Mouse (Mus musculus): ENCODE results near the gene Pou3f1.

Gene Pou3f1

DNA sequence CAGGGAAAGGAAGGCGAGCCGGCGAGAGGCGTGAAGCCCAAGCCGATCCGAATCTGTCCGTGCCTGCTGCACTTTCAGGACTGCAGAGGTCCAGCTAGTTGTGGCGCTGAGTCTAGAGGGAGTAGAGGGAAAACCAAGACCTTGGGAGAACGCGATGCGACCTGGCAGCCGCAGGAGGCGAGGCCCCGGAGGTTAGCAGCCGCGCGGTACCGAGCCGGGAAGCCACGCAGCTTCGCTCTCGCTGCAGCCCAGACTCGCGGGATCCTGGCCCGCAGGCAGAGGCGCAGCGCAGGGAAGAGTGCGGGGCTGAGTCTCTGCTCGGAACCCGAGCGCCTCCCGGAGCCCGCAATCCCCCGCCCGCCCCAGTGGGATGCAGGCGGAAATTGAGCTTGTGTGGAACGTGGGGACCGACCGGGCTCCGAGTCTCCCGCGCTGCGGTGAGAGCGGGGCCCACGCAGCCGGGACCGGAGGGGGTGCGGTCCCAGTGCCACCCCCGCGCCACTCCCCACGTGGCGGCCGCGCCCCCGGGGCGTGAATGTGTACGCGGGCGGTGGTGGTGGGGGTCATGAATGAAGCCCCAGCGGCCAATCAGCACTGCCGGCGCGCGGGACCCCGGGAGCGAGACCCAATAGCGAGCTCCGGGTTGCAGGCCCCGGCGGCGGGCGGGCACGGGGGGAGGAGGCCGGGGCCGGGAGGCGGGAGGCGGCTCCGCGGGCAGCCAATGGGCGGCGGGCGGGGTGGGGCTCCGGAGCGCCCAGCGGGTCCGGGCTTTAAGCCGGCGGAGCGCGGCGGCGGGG lies 445 bp downstream of the Pou3f1 start:
- DNase-seq (ENCODE audit: low read depth, low spot score), result peak; percentile 65

DNA sequence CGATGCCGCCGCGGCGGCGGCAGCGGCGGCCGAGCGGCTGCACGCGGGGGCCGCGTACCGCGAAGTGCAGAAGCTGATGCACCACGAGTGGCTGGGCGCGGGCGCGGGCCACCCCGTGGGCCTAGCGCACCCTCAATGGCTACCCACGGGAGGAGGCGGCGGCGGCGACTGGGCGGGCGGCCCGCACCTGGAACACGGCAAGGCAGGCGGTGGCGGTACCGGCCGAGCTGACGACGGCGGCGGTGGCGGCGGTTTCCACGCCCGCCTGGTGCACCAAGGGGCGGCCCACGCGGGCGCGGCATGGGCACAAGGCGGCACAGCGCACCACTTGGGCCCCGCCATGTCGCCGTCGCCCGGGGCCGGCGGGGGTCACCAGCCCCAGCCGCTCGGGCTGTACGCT lies 1.2 kb downstream of the Pou3f1 start:
- peak; percentile 34 for DNase-seq (ENCODE audit: low read depth, low spot score)

DNA sequence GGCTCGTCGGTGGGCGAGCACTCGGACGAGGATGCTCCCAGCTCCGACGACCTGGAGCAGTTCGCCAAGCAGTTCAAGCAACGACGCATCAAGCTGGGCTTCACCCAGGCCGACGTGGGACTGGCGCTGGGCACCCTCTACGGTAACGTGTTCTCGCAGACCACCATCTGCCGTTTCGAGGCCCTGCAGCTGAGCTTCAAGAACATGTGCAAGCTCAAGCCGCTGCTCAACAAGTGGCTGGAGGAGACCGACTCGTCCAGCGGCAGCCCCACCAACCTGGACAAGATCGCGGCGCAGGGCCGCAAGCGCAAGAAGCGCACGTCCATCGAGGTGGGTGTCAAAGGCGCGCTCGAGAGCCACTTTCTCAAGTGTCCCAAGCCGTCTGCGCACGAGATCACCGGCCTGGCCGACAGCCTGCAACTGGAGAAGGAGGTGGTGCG lies 1.8 kb downstream of the Pou3f1 start:
- DNase-seq (ENCODE audit: low read depth, low spot score), result peak; percentile 17

DNA sequence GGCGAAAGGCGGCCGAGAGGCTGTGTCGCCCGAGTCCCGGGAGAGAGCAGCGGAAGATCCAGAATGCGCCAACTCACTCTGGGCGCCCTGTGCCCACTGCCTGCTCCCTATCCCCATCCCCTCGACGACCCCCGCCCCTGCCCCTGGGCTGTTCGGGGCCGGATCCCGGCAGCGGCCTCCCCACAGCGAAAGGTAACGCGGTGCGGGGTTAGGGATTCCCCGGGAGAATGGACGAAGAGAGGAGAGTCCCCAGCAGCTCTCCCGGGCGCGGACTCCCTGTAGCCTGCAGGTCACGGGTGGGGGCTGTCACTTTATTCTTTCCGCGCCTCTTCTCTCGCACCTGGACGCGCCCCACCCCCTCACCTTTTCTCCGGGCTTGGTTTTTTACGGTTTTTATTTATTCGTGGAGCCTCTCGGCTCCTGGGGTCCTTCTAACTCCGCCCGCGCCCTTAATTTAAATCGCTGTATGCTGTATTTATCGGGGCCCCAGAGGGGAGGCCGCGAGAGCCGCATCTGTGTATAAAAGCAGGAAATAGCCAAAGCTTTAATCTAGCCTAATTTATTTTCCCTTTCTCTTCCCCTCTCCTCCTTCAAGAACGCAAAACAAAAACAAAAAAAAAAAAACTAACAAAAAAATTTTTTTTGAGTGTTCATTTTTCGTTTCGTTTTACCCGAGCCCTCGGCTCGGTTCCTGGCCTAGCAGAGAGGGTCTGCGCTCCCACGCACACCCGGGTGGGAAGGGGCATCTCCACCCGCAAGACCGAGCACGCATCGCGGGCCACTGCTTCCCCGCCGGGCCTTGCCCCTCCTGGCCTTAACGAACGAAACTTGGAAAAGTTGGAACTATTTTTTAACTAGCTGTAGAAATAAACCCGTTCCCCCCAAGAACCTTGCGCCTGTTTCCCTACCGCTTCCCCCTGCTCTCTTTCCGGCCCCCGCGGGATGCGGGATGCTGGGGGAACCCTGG lies 2.9 kb downstream of the Pou3f1 start:
- DNase-seq (ENCODE audit: low read depth, low spot score), result no peak

DNA sequence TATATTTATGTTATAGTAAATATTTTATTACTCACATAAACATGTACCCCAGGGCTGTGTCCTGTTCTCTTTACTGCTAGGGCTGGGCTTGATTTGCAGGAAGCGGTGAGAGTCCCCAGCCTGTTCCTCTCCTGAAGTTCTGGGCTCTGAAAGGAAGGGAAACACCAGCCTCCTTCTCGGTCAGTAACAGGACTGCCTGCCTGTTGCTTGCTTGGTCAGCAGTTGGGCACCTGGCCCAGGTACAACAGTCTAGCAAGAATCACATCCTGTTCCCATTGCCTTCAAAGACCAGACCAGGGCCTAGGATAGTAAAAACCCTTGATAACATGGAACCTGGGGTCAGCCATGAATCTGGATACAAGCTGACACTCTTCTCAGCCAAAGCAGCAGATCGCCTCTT lies 4.0 kb downstream of the Pou3f1 start:
- DNase-seq (ENCODE audit: low read depth, low spot score), result no peak

DNA sequence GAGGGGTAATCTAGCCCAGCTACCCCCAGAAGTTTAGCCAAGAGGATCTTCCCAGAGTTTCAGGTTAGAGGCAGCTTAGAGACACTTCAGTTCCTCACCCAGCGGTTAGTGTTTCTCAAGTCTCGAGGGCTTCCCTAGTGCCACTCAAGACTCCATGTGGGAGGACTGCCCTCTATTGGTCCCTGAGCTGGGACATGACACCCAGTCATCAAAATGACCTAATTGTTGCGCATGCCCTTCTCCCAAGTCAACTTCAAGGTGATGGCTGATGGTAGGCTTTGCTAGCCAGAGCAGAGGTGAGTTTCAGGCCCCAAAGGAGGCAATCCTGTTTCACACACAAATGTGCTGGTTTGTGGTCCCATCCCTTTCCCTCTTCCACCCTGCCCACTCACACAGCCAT lies 6.4 kb downstream of the Pou3f1 start:
- DNase-seq (ENCODE audit: low read depth, low spot score), result no peak

DNA sequence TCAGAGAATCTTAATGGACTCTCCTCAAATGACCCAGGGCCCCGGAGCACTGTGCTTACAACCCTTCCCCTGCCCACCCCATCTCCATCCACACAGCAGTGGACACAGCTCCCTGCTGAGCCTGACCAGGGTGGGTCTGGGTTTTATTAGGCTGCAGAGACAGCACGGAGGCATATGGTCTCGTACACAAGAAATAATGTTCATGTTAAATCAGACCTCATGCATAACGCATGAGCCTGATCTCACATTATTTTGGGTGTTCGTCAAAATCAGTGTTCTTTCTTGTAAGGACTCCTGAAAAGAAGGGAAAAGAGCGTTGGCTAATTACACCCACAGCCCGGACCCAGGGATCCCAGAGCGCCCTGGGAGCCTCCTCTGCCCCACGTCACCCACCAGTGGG lies 7.6 kb downstream of the Pou3f1 start:
- DNase-seq (ENCODE audit: low read depth, low spot score), result no peak

DNA sequence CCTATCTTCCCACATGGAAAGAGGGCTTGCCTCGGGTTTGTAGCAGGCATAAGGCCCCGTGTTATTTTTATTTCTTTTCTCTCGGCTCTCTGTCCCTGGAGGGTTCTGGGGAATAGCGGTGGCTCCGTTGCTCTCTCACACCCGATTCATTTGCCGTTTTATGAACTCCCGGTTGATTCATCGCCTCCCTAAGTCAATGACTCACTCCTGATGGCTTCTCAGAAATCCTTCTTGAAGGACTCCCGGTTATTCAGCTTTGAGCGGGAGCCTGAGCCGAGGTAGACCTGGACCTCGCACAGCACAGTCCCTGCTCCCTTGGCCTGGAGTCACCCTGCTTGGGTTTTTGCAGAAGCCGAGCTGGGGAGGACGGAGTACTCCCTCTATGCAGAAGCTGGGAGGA lies 8.0 kb downstream of the Pou3f1 start:
- DNase-seq (ENCODE audit: low read depth, low spot score), result no peak

DNA sequence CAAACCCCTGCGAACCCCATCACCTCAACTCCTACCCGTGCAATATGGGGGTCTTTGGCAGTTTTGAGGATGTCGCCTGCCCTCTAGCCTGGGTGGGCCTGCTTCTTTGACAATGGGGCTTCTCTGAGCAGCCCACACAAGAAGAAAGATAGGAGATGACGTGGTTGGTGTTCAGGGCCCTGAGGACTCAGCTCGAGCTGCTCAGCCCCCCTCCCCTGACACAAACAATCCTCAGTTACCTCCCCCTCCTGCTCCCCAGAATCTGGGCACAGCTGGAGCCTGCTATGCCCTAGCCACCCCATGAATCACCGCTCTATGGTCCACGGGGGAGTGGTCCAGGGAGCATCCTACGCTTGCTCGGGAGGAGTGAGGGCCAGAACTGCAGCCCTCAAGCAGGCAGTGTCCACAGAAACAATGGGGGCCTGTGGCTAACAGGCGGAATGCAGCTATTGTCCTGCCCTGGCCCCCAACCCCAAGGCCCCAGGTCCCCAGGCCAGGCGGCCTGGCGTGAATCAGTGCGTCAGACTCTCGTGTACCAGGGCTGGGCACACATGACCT lies 10.9 kb downstream of the Pou3f1 start:
- no peak for DNase-seq (ENCODE audit: low read depth, low spot score)

DNA sequence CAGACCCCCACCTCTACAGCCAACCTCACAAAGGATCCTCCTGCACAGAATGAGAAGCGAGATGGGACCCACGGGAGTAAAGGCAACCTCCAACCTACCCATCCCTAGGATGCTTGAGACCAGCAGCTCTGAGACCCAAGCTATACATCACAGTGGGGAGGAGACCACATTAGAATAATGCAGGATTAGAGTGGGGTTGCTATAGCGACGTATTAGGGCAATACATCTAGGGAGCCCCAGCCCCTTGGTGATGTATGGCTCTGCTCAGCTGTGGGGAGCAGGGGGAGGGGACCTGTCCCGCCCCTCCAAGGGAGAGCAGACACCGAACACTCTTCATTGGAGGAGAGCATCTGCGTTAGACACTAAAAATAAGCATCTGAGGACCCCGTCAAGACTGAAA lies 11.5 kb downstream of the Pou3f1 start:
- no peak for DNase-seq (ENCODE audit: low read depth, low spot score)

DNA sequence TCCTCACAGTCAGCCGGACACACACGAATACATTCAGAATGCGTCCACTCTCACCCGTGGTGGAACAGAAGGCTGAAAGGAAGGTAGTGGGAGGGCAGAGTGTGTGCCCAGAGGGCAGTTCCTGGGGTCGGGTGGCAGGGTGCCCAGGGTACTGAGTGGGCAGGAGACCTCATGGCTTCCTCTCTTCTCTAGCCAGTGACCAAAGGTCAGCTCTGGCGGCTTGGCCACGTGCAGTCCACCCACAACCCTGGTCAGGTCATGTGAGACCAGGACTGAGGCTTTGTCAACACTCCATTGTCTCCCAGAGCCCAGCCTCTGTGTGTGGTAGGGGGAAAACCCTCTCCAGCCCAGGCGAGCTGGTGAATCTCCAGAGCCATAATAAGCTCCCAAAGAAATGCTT lies 13.6 kb downstream of the Pou3f1 start:
- DNase-seq (ENCODE audit: low read depth, low spot score), result no peak

DNA sequence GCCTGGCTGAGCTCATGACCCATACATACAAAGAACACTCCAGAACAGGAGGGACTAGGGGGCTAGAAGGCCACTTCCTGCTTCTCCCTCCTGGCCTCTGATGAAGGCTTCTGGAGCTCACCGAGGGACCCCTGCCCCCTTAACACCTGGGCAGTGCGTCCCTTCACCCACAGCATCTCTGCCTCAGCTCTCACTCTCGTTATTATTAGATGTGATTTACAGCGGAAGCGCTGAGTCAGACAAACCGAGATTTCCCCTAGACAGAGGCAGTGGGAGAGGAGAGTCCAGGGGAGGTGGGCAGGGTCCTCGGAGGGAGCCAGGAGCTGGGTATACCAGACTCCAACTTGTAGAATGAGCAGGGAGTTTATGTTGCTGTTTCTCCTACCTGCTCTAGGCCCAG lies 15.0 kb downstream of the Pou3f1 start:
- no peak for DNase-seq (ENCODE audit: low read depth, low spot score)

DNA sequence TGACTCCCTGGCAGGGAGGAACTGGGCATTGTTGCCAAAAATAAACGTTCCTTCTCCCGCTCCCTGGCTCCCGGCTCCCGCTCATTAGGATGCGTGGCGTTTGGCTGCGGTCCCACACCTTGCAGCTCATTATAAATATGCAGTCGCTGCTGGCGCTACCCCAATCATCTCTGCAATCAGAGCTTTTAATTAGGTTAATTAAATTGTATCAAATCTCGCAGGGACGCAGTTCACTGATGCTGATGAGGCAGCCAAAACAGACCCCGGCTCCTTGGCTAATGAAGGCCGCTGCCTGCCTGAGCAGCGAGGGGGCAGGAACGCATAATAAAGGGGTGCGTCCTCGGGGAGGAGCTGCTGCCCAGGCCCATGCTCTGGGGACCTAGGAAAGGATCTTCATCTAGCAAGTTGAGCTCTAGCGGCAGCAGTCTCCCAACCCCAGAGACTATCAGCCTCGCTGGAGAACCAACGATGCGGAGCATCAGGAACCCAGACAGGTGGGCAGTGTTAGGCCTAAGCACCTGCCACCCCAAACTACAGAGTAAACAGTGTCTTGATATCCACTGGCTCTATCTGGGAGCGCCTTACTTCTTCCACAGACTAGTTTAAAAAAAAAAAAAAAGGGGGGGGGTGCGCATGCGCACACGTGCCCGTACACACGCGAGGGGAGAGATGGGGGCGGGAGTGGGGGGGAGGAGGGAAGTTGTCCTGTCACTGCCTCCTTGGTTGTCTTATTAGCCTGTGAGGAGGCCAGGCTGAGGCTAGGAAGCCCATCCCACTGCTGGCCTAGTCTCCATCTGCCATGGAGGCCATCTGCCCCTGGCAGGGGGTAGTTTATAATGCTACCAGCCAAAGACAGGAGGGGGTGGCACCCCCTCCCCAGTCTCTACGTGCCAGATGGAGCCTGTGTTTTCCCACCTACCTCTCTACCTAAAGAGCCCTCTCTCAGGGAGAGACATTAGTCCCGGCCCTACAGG lies 16.0 kb downstream of the Pou3f1 start:
- no peak for DNase-seq (ENCODE audit: low read depth, low spot score)

DNA sequence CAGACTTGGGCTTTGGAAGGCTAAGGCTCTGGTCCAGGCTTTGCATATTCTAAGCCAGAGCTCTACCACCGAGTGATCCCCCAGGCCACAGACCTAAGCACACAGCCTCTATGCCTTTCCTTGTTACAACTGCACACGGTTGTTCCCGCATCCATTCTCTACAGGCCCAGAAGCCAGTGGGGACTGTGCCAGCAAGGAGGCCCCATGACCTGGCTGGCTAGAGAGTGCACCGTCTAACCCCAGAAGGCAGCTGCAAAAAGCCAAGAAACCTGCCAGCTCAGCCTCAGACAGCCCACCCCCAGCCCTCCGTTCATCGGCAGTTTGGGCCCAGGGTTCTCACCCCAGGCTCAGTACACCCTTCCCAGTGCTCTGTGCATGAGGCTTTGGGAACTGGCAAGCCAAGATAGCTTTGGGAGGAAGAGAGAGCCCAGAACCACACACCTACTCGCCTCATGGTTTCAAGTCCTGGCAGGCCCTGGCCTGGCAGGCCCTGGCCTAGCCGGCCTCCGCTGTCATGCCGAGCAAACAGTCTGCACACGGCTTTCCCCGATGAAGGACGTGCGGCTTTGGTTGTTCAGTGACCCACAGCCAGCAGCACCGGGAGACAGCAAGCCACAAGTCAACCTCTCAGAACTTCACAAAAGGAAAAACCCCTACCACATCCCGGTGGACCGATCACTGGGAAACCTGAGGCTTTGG lies 17.9 kb downstream of the Pou3f1 start:
- DNase-seq (ENCODE audit: low read depth, low spot score), result no peak

DNA sequence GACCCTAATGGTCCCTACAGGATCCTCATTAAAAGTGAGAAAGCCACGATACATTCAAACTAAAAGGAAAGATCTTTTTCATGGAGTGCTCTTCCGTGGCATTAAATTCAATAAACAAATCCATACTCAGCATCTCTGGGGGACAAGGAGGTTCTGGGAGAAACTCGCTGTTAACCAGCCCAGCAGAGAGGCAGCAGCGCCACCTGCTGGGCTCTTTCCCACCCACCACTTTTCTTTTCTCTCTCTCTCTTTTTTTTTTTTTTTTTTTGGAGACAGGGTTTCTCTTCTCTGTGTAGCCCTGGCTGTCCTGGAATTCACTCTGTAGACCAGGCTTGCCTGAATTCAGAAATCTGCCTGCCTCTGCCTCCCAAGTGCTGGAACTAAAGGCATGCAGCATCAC lies 18.4 kb downstream of the Pou3f1 start:
- peak; percentile 74 for DNase-seq (ENCODE audit: low read depth, low spot score)

DNA sequence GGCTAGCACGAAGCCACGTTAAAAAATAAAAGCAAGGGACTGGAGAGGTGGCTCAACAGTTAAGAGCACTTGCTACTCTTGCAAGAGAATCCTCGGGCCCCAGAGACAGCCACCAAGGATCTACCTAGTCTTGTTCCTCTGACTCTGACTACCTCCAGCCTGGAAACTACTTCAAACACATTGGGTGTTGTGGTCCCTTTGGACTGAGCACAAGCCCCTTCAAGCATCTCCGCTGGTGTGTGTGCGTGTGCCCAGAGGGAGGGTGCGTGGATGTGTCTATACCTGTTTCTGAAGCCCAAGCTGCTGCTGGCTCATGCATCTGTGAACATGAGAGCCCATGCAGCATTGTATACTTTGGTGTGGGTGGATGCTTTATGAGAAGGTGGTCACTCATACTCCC lies 19.4 kb downstream of the Pou3f1 start:
- DNase-seq (ENCODE audit: low read depth, low spot score), result no peak

DNA sequence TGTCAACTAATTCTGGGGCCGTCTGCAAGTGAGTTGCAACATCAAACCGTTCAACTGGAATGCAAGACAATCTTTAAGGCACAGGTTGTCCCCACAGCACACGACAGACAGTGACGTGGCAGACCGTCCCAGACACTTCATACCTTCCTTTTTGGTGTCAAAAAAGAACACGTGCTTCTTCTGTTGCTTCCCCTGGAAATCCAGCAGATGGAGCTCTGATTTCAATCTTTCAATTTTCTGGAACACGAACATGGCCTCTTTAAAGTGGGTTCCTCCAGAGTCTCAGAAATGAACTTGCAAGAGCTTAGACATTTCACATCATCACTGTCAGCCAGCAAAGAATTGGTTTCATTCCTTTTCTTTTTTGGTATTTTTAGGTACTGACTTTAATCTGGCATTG lies 25.7 kb downstream of the Pou3f1 start:
- DNase-seq (ENCODE audit: low read depth, low spot score), result peak; percentile 56

DNA sequence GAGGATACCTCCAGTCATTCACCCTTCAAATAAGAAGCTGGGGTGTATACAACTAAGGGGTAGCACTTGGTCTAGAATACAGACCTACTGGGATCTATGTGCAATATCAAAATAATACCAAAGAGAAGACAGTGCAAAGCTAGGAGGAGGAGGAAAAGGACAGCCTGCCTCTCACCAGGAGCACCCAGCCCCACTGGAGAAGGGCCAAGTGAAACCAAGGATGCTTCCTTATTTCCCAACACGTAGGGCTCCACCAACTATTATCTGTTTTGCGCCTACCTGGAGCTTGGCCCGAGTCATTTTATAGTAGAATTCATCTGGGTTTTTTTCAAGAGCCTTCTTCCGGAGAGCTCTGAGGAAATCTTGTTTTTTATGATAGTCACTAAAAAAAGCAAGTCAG lies 26.9 kb downstream of the Pou3f1 start:
- no peak for DNase-seq (ENCODE audit: low read depth, low spot score)

DNA sequence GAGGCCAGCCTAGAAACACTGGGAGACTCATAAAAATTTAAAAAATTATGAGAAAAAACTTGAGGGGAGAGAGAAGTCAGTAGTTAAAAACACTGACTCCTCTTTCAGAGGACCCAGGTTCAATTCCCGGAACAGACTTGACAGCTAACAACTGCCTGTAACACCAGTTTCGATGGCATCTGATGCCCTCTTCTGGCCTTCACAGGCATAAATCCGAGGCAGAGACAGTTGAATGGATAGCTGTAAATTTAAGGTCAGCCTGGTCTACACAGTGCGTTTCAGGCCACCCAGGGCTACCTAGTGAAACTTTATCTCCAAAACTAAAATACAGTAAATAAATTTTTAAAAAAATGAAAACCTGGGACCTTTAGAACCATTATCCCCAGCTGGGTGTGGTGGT lies 28.4 kb downstream of the Pou3f1 start:
- DNase-seq (ENCODE audit: low read depth, low spot score), result no peak

DNA sequence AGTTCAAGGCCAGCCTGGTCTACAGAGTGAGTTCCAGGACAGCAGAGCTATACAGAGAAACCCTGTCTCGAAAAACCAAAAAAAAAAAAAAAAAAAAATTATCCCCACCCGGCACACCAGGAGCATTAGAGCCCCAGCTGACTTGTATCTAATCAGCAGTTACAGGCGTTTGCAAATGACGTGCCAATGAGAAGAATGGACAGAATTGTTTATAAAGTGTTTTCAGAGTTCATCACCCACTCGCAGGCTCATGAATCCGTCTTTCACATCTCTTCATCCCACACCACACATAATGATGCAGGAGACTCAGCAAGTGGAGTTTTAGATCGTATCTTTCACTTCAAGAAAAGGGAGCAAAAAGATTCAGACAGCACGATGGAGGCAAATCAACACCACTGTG lies 28.8 kb downstream of the Pou3f1 start:
- no peak for DNase-seq (ENCODE audit: low read depth, low spot score)
